11 mouse cellular contexts compared by ENCODE assay signal in the genomic region with DNA sequence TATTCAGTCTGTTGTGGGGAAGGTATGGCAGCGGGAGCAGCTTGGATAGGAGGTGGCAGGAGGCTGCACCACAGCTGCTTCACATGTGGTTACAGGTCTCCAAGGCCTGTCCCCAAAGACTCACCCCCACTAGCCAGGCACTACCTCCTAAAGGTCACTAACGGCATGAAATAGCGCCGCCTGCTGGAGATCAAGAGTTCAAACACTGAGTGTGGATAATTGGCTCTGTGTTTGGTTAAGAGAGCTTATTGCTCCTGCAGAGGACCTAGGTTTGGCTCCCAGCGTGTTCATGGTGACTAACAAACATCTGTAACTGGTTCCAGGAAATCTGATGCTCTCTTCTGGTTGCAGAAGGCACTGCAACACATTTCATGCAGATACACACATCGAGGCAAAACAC.
A peak's percentile ranks its signal among the peaks of the same experiment; 100 is the strongest.
DNase-seq lines count a peak whose midpoint lies in the region; ATAC-seq and TF ChIP-seq lines count a peak whose summit lies in the region.
"Had no signal": no experiment of that assay in that cellular context is flagged by ENCODE, and none has a peak within 500 bp of the region (broad histone marks: within the 10 kb centered on the region; RNA-seq: fewer than 3 reads in every experiment).

No protein-coding gene starts in this region.

- H3K27me3 ChIP-seq in heart, embryonic 12.5 days (replicated peaks), result no peaks in the 10 kb centered on the region
- H3K27me3 ChIP-seq in midbrain, postnatal 0 days (ENCODE audit: insufficient read depth, low read length), result no peaks in the 10 kb centered on the region
- H3K27me3 ChIP-seq: hindbrain, embryonic 13.5 days had no signal

- 0 out of 2 replicates have a peak, but pooled peaks have one; percentile 13 for TF ChIP-seq CTCF in lung, adult 2 months (IDR thresholded peaks at IDR 0.05; ENCODE audit: insufficient read depth, low read length)
- TF ChIP-seq CTCF in midbrain, postnatal 0 days (IDR thresholded peaks at IDR 0.05), result peak; percentile 50

- no peaks in the 10 kb centered on the region for H3K36me3 ChIP-seq in heart, embryonic 12.5 days
- H3K36me3 ChIP-seq in midbrain, postnatal 0 days (ENCODE audit: insufficient read depth, low read length), result no peaks in the 10 kb centered on the region
- H3K36me3 ChIP-seq: hindbrain, embryonic 13.5 days had no signal

- DNase-seq in heart, adult 11 months, result peak; percentile 14
- no peak for DNase-seq in lung, adult 2 months
- no peak for DNase-seq in lung, adult 18-20 months
- DNase-seq in WW6 (ENCODE audit: low read depth, low spot score), result peak; percentile 16
- no peak for DNase-seq in midbrain, postnatal 0 days (ENCODE audit: low spot score)
- no peak for DNase-seq in thymus, postnatal 0 days (ENCODE audit: low spot score)
- DNase-seq in layer of hippocampus, postnatal 36 days, result no peak
- DNase-seq: adrenal gland, postnatal 10 days; right cerebral cortex, adult 18-20 months had no signal

- H3K4me3 ChIP-seq in heart, embryonic 12.5 days, result no peak overlapping the region
- no peak overlapping the region for H3K4me3 ChIP-seq in lung, adult 2 months (replicated peaks; ENCODE audit: extremely low read depth, low read depth, low read length)
- H3K4me3 ChIP-seq in midbrain, postnatal 0 days (ENCODE audit: low read depth, low read length), result no peak overlapping the region
- H3K4me3 ChIP-seq: hindbrain, embryonic 13.5 days had no signal

- no peak overlapping the region for H3K27ac ChIP-seq in heart, embryonic 12.5 days (ENCODE audit: poor library complexity, severe bottlenecking)
- H3K27ac ChIP-seq in midbrain, postnatal 0 days (ENCODE audit: low read depth, low read length), result no peak overlapping the region
- H3K27ac ChIP-seq: hindbrain, embryonic 13.5 days had no signal

- WGBS in heart, embryonic 12.5 days, result 39% methylated on average over 6 of the region's 6 CpGs
- WGBS in lung, adult 2 months, result 49% methylated on average over 6 of the region's 6 CpGs
- 42% methylated on average over 6 of the region's 6 CpGs for WGBS in midbrain, postnatal 0 days

- H3K4me1 ChIP-seq in heart, embryonic 12.5 days (replicated peaks), result 0 out of 2 replicates have a peak, but pooled peaks cover under 1% of the 10 kb centered on the region
- H3K4me1 ChIP-seq in lung, adult 2 months (ENCODE audit: control insufficient read depth, insufficient read depth, low read length), result no peaks in the 10 kb centered on the region
- H3K4me1 ChIP-seq in midbrain, postnatal 0 days (ENCODE audit: insufficient read depth, low read length), result no peaks in the 10 kb centered on the region

- no peak overlapping the region for H3K9ac ChIP-seq in heart, embryonic 12.5 days
- no peak overlapping the region for H3K9ac ChIP-seq in midbrain, postnatal 0 days (replicated peaks; ENCODE audit: low read length, poor library complexity, severe bottlenecking)
- H3K9ac ChIP-seq: hindbrain, embryonic 13.5 days had no signal

- TF ChIP-seq POLR2A in lung, adult 2 months (IDR thresholded peaks at IDR 0.05; ENCODE audit: borderline replicate concordance, extremely low read depth, low read depth, low read length), result no peak

- ATAC-seq in heart, embryonic 12.5 days (ENCODE audit: insufficient number of reproducible peaks, low FRiP score), result no peak
- ATAC-seq in midbrain, postnatal 0 days (ENCODE audit: low FRiP score), result no peak

- H3K9me3 ChIP-seq in heart, embryonic 12.5 days (replicated peaks), result no peaks in the 10 kb centered on the region
- H3K9me3 ChIP-seq in midbrain, postnatal 0 days (ENCODE audit: low read length), result no peaks in the 10 kb centered on the region
- H3K9me3 ChIP-seq: hindbrain, embryonic 13.5 days had no signal

- H3K4me2 ChIP-seq in heart, embryonic 12.5 days, result no peak overlapping the region
- no peak overlapping the region for H3K4me2 ChIP-seq in midbrain, postnatal 0 days (ENCODE audit: low read depth, low read length, poor library complexity, severe bottlenecking)
- H3K4me2 ChIP-seq: hindbrain, embryonic 13.5 days had no signal

Comparison
In these comparisons a context has a peak if more than half of its experiments do, and no peak if none do; other contexts are left out.
1. DNase-seq: peak in heart, adult 11 months (single experiment) and WW6 (single experiment); none in lung, adult 2 months (single experiment), lung, adult 18-20 months (0 of 2), midbrain, postnatal 0 days (single experiment), thymus, postnatal 0 days (single experiment) and layer of hippocampus, postnatal 36 days (0 of 2).